Mouse (Mus musculus): ENCODE results near the gene Msx3. TPM values are rescaled to one million over a fixed set of nuclear protein-coding genes. Genes with fewer than 3 reads are reported as not detected.

Gene Msx3
- polyA plus RNA-seq, 1 experiment from 2014 or later, result 0.10 TPM

DNA sequence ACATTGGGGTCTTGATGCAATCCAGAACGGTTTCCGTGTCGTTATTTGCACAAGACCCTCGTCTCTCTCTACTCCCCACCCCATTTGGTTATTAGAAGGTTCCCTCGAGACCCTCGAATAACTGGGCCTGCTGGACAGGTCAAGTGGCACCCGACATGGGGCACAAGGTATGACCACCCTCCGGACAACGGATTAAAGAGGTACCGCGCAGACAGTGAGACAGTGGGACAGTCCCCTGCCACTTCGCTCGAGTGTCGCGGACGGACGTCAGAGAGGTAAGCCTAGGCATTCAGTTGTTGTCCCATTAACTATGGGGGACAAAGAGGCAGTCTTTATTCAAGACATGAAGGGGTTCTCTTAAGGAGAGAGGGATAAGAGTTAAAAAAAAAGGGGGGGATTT, 37.6 kb downstream of the Msx3 start:
- H3K36me3 ChIP-seq, result peaks cover 46% of the 10 kb centered on the region
- WGBS, result 96% methylated on average over 17 of the region's 17 CpGs
- H3K27me3 ChIP-seq, result no peaks in the 10 kb centered on the region

DNA sequence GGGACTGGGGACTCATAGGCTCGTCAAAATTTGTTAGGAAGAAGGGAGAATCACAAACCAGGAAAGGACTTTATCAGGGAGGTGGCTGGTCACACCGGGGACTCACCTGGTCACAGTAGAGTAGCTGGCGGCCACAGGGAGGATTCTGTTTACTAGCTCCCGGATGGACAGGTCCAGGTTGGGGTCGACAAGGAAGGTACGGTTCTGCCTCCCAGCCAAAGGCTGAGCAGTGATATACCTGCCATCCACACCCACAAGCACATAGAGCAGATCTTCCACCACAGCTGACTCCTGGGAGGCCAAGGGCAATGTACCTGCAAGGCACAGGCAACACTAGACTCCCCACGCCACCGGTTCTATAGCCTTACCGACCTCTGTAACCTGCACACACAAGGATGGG, 41.1 kb downstream of the Msx3 start:
- Histone ChIP-seq H3K36me3 (peaks cover 73% of the 10 kb centered on the region), H3K4me3 (replicated peaks) (no peak overlapping the region), H3K27ac (no peak overlapping the region), H3K4me1 (replicated peaks) (no peaks in the 10 kb centered on the region), H3K9me3 (no peaks in the 10 kb centered on the region), H3K27me3 (no peaks in the 10 kb centered on the region), H3K4me2 (no peak overlapping the region), H3K9ac (replicated peaks) (no peak overlapping the region)
- no peak for ATAC-seq (ENCODE audit: insufficient number of reproducible peaks, insufficient read depth, low FRiP score, low TSS enrichment, low read depth)
- 95% methylated on average over 9 of the region's 9 CpGs for WGBS

More for the DNA sequence above, 37.6 kb downstream of the Msx3 start:
- H3K9ac ChIP-seq (replicated peaks), result no peak overlapping the region
- no peaks in the 10 kb centered on the region for H3K4me1 ChIP-seq (replicated peaks)
- ATAC-seq (ENCODE audit: insufficient number of reproducible peaks, insufficient read depth, low FRiP score, low TSS enrichment, low read depth), result no peak
- no peak overlapping the region for H3K4me2 ChIP-seq
- no peak overlapping the region for H3K4me3 ChIP-seq (replicated peaks)
- no peak overlapping the region for H3K27ac ChIP-seq
- no peaks in the 10 kb centered on the region for H3K9me3 ChIP-seq

DNA sequence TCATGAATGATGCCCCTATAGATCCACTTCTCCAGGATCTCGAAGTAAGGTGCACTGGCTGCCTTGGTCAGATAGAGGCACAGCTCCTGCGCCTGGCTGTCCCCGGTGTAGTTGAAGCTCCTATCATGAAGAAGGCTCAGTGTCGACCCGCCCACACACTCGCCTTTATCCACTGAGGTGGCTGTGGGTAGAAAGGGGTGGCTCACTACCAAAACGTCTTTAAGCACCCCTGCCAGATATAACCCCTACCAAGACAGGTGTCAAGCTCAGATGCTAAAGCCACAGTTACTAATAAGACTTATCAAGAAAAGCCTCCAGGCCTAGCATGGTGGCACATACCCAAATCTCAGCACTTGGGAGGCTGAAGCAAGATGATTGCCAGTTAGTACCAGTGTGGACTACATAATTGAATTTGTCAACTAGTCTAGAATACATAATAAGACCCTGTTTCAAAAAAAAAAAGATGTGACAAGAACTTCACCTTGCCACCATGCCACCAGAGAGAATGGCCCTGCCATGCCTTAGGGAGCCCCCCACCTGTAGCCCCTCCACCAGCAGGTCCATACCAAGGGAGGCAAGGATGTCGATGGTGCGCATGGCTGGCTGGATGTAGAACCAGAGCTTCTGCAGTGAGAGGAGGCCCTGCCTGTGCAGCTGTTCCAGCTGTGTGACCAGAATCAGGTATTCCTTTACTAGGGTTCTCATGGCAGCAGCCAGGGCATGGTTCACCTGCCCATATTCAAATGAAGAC, 41.9 kb downstream of the Msx3 start:
- Histone ChIP-seq H3K27me3 (no peaks in the 10 kb centered on the region), H3K4me2 (no peak overlapping the region), H3K9me3 (no peaks in the 10 kb centered on the region), H3K4me3 (replicated peaks) (no peak overlapping the region), H3K27ac (no peak overlapping the region), H3K9ac (replicated peaks) (no peak overlapping the region), H3K4me1 (replicated peaks) (no peaks in the 10 kb centered on the region), H3K36me3 (peaks cover 80% of the 10 kb centered on the region)
- WGBS, result 90% methylated on average over 9 of the region's 9 CpGs
- no peak for ATAC-seq (ENCODE audit: insufficient number of reproducible peaks, insufficient read depth, low FRiP score, low TSS enrichment, low read depth)

DNA sequence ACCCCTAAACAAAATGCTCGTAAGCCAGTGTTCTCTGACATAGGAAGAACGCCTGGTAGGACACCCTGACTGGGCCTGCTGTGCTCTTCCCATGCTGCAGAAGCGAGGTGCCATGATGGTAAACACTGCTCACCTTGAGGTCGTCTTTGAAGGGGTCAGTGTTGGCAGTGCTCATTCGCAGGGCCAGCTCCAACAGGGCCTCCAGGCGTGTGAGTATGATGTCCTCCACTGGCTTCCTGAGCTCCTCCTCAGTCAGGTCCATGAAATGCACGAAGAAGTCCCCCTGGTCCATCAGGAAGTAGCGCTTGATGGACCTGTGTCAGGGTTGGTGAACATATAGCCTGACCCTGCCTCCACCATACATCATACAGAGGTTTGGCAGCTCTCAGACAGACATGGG, 44.2 kb downstream of the Msx3 start:
- no peaks in the 10 kb centered on the region for H3K4me1 ChIP-seq (replicated peaks)
- no peaks in the 10 kb centered on the region for H3K9me3 ChIP-seq
- H3K9ac ChIP-seq (replicated peaks), result no peak overlapping the region
- H3K27me3 ChIP-seq, result no peaks in the 10 kb centered on the region
- H3K27ac ChIP-seq, result no peak overlapping the region
- H3K4me2 ChIP-seq, result no peak overlapping the region
- WGBS, result 92% methylated on average over 8 of the region's 8 CpGs
- no peak overlapping the region for H3K4me3 ChIP-seq (replicated peaks)
- H3K36me3 ChIP-seq, result peaks cover 86% of the 10 kb centered on the region
- no peak for ATAC-seq (ENCODE audit: insufficient number of reproducible peaks, insufficient read depth, low FRiP score, low TSS enrichment, low read depth)

DNA sequence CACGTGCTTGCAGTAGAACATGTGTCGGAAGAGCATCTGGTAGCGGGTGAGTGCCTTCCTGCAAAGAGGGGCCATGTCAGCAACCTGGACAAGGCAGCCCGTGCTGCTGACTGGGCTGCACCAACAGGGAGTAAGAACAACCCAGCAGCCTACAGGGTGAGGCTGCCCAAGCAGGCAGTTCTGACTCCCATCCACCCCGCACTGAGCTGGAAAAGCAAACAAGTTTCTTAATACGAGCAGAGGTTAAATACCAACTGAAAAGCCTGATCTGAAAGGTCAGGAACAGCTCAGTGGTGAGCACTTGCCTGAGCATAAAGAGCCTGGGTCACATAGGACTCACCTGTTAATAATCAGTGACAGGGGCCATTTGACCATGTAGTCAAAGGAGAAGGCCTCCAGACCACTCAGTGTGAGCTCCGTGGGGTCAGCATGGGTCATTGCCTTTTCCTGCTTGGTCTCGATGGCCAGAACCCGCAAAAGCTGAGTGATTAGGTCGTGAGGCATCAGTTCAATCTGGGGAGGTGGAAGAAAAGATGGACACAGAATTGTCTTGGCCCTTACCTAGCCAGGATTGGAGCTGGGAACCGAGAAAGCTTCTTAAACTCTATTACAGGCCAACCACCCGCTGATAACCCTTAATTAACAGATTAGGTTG, 47.7 kb downstream of the Msx3 start:
- no peak for ATAC-seq (ENCODE audit: insufficient number of reproducible peaks, insufficient read depth, low FRiP score, low TSS enrichment, low read depth)
- Histone ChIP-seq H3K4me1 (replicated peaks) (no peaks in the 10 kb centered on the region), H3K27ac (no peak overlapping the region), H3K9me3 (no peaks in the 10 kb centered on the region), H3K9ac (replicated peaks) (no peak overlapping the region), H3K4me3 (replicated peaks) (no peak overlapping the region), H3K4me2 (no peak overlapping the region), H3K36me3 (peaks cover 98% of the 10 kb centered on the region), H3K27me3 (no peaks in the 10 kb centered on the region)
- 64% methylated on average over 12 of the region's 12 CpGs for WGBS

DNA sequence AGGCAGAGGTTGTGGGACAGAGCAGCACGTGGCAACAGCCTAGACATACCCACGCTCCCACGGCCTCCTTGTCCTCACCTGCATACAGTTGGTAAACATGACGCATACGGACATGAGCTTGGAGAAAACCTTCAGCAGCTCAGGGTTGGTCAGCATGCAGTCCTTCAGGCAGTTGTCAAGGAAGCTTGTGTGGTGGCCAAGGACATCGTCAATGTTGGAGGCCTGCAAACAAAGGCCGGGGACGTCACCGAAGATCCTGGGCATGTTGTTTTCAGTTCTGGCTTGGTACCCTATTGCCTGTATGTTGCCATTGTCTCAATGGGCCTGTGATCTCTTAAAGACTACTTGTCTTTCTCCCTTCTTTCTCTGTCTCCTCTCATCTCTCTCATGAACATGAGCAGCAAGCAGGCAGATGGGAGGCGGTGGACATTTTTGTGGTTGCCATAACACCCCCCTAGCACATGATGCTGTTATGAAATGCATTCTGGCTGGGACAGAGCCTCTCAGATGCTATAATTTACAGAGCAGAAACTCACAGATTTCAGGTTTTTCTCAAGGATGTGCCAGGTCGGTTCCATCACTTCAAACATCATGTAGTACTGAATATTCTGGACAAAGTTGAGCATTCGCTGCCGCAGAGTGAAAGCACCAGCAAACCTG, 50.1 kb downstream of the Msx3 start:
- no peak overlapping the region for H3K9ac ChIP-seq (replicated peaks)
- H3K27ac ChIP-seq, result no peak overlapping the region
- 94% methylated on average over 13 of the region's 13 CpGs for WGBS
- H3K4me1 ChIP-seq (replicated peaks), result no peaks in the 10 kb centered on the region
- no peak for ATAC-seq (ENCODE audit: insufficient number of reproducible peaks, insufficient read depth, low FRiP score, low TSS enrichment, low read depth)
- H3K36me3 ChIP-seq, result peaks cover 94% of the 10 kb centered on the region
- H3K4me3 ChIP-seq (replicated peaks), result no peak overlapping the region
- no peaks in the 10 kb centered on the region for H3K27me3 ChIP-seq
- no peaks in the 10 kb centered on the region for H3K9me3 ChIP-seq
- no peak overlapping the region for H3K4me2 ChIP-seq

Other genes starting within 250 kb of the Msx3 start
- not detected in 2 replicates for gene Adgra1, start 214.9 kb downstream of the Msx3 start, polyA plus RNA-seq (2016; fragmentation: Nextera tagmentation; extraction: Ambion mirVana)
- gene Kndc1, start 154.4 kb downstream of the Msx3 start, polyA plus RNA-seq (2016; fragmentation: Nextera tagmentation; extraction: Ambion mirVana), result 0.13 and 0.15 TPM in 2 replicates
- 0.23 and 0.34 TPM in 2 replicates for gene Utf1, start 105.3 kb downstream of the Msx3 start, polyA plus RNA-seq (2016; fragmentation: Nextera tagmentation; extraction: Ambion mirVana)
- gene 6430531B16Rik, start 70.3 kb downstream of the Msx3 start, polyA plus RNA-seq (2016; fragmentation: Nextera tagmentation; extraction: Ambion mirVana), result 0.31 and 0.51 TPM in 2 replicates
- gene Adam8, start 56.5 kb downstream of the Msx3 start, polyA plus RNA-seq (2016; fragmentation: Nextera tagmentation; extraction: Ambion mirVana), result 2.1 and 2.7 TPM in 2 replicates
- 41.4 and 43.0 TPM in 2 replicates for gene Zfp511, start 12.7 kb downstream of the Msx3 start, polyA plus RNA-seq (2016; fragmentation: Nextera tagmentation; extraction: Ambion mirVana)
- 82.3 and 82.8 TPM in 2 replicates for gene Tubgcp2, start 12.4 kb downstream of the Msx3 start, polyA plus RNA-seq (2016; fragmentation: Nextera tagmentation; extraction: Ambion mirVana)
- 1.8 and 2.5 TPM in 2 replicates for gene Caly, start 33.5 kb upstream of the Msx3 start, polyA plus RNA-seq (2016; fragmentation: Nextera tagmentation; extraction: Ambion mirVana)
- gene Prap1, start 44.3 kb upstream of the Msx3 start, polyA plus RNA-seq (2016; fragmentation: Nextera tagmentation; extraction: Ambion mirVana), result not detected in 2 replicates
- 21.3 and 21.8 TPM in 2 replicates for gene Fuom, start 53.4 kb upstream of the Msx3 start, polyA plus RNA-seq (2016; fragmentation: Nextera tagmentation; extraction: Ambion mirVana)
- gene Paox, start 66.7 kb upstream of the Msx3 start, polyA plus RNA-seq (2016; fragmentation: Nextera tagmentation; extraction: Ambion mirVana), result 15.5 and 20.4 TPM in 2 replicates
- gene Echs1, start 67.4 kb upstream of the Msx3 start, polyA plus RNA-seq (2016; fragmentation: Nextera tagmentation; extraction: Ambion mirVana), result 166 and 175 TPM in 2 replicates
- gene Mtg1, start 88.5 kb upstream of the Msx3 start, polyA plus RNA-seq (2016; fragmentation: Nextera tagmentation; extraction: Ambion mirVana), result 20.2 and 22.6 TPM in 2 replicates
- 0.10 and 0.14 TPM in 2 replicates for gene Sprn, start 105.8 kb upstream of the Msx3 start, polyA plus RNA-seq (2016; fragmentation: Nextera tagmentation; extraction: Ambion mirVana)
- not detected in 2 replicates for gene Olfr522, start 115.7 kb upstream of the Msx3 start, polyA plus RNA-seq (2016; fragmentation: Nextera tagmentation; extraction: Ambion mirVana)
- not detected in 2 replicates for gene Olfr523, start 124.1 kb upstream of the Msx3 start, polyA plus RNA-seq (2016; fragmentation: Nextera tagmentation; extraction: Ambion mirVana)
- not detected in 2 replicates for gene Olfr524, start 156.9 kb upstream of the Msx3 start, polyA plus RNA-seq (2016; fragmentation: Nextera tagmentation; extraction: Ambion mirVana)
- gene Cd163l1, start 169.2 kb upstream of the Msx3 start, polyA plus RNA-seq (2016; fragmentation: Nextera tagmentation; extraction: Ambion mirVana), result not detected in 2 replicates
- gene 5830411N06Rik, start 198.2 kb upstream of the Msx3 start, polyA plus RNA-seq (2016; fragmentation: Nextera tagmentation; extraction: Ambion mirVana), result not detected in 2 replicates

Measured in limb, embryonic 12.5 days (tissue).